Mouse (Mus musculus) intestine, postnatal 0 days (tissue): Measurements from ENCODE around the gene Rnf25. TPM values are rescaled to one million over a fixed set of nuclear protein-coding genes. Genes with fewer than 3 reads are reported as not detected.
A peak's percentile ranks its signal among the peaks of the same experiment; 100 is the strongest.

Experiments used
- ATAC-seq: fragments of 200-750 bp; cut with Nextera tagmentation; 2 replicates; pipeline ENCODE4 v1.8.0; 2017; ENCODE audit warnings: mild to moderate bottlenecking, moderate TSS enrichment, moderate library complexity
- H3K27ac ChIP-seq: fragments of 300-500 bp; sonication (generic); 2 replicates; pipeline ENCODE4 v1.5.1; 2014; ENCODE audit warnings: mild to moderate bottlenecking, low read depth, low read length, moderate library complexity
- H3K27me3 ChIP-seq: fragments of 300-500 bp; sonication (generic); replicated peaks from 2 replicates; pipeline ENCODE4 v1.6.1; 2014; ENCODE audit warnings: low read length, mixed read lengths; ENCODE audit not compliant: control insufficient read depth, insufficient read depth
- H3K36me3 ChIP-seq: fragments of 300-500 bp; sonication (generic); 2 replicates; pipeline ENCODE4 v1.6.1; 2014; ENCODE audit warnings: mild to moderate bottlenecking, moderate library complexity; ENCODE audit not compliant: control insufficient read depth, insufficient read depth
- H3K4me1 ChIP-seq: fragments of 300-500 bp; sonication (generic); replicated peaks from 2 replicates; pipeline ENCODE4 v1.6.1; 2014; ENCODE audit warnings: antibody characterized with exemption, low read length, mixed read lengths; ENCODE audit not compliant: control insufficient read depth, insufficient read depth
- H3K4me2 ChIP-seq: fragments of 300-500 bp; sonication (generic); replicated peaks from 2 replicates; pipeline ENCODE4 v1.6.1; 2014; ENCODE audit warnings: low read depth, mild to moderate bottlenecking, moderate library complexity
- H3K4me3 ChIP-seq: fragments of 300-500 bp; sonication (generic); 2 replicates; pipeline ENCODE4 v1.5.1; 2014; ENCODE audit warnings: low read depth, low read length
- H3K9ac ChIP-seq: fragments of 300-500 bp; sonication (generic); 2 replicates; pipeline ENCODE4 v1.6.1; 2014; ENCODE audit warnings: mild to moderate bottlenecking, low read depth, low read length
- H3K9me3 ChIP-seq: fragments of 300-500 bp; sonication (generic); 2 replicates; pipeline ENCODE4 v1.6.1; 2016; ENCODE audit warnings: mixed run types; ENCODE audit not compliant: control insufficient read depth
- CTCF ChIP-seq: sonication (generic); IDR thresholded peaks from 2 replicates; pipeline ENCODE4 v1.5.1; 2016; ENCODE audit warnings: low read depth, mild to moderate bottlenecking, control low read depth, antibody characterized with exemption, moderate library complexity
- WGBS: fragments of 180-500 bp; shearing (Covaris S2); extraction: QIAGEN DNeasy Blood & Tissue Kit; methylation state at CpG from one replicate; pipeline ENCODE4 v1.1.7; 2014; 5-methylcytosine and 5-hydroxymethylcytosine counted together
- polyA plus RNA-seq: library from polyadenylated mRNA; unstranded; fragments of >200 nt; fragmentation: Nextera tagmentation; extraction: Ambion mirVana; gene quantifications from 2 replicates; pipeline ENCODE4 v1.2.1, GENCODE M21; 2015

Rnf25 gene
- 17.9 and 18.1 TPM in 2 replicates for polyA plus RNA-seq

DNA sequence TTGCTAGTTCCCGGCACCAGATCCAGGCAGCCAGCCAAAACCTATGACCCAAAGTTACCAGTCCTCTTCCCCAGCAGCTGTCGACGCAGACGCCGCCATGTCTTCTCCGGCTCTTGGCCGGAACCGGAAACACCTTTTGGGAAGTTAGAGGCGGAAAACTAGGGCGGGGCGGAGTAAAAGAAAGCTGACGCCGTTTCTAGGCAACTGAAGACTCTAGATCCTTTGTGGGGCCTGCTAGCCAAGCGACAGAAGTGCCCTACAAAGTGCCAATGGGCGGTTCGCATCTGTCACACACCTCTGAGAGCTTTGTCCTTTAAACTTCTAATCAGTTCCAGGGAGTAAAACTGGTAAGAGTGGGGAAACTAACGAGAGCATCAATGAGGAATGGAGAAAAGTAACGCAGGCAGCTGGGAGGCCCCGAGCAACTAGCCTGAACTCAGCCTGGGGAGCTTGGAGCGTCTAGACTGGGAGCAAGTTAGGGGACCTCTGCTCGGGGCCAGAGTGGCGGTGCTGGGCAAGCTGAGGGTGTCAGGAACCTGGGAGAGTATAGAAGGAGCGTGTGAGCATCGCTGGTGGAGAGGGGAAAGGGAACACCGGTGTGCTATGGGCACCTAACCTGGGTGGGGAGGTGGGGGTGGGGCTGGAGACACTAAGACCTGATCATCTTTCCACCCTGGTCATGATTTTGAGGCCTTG lies at the start of gene Rnf25, which contains the start of gene Stk36:
TSS of gene Rnf25 (minus strand) at position 131 of the 696 bp plus-strand sequence.
TSS of gene Stk36 (plus strand) at position 179 of the 696 bp plus-strand sequence.
- ATAC-seq = peak; percentile 79
- no peaks in the 10 kb centered on the region for H3K4me1 ChIP-seq
- H3K9me3 ChIP-seq = no peaks in the 10 kb centered on the region
- H3K4me2 ChIP-seq = peak within 1 kb of the TSS; percentile 80
- H3K27ac ChIP-seq = no peak within 1 kb of the TSS
- peak within 1 kb of the TSS; percentile 67 for H3K9ac ChIP-seq
- H3K4me3 ChIP-seq = peak within 1 kb of the TSS; percentile 68
- no peak for TF ChIP-seq CTCF
- H3K27me3 ChIP-seq = no peaks in the 10 kb centered on the region
- WGBS = 11% methylated on average over 25 of the region's 25 CpGs
- H3K36me3 ChIP-seq = peaks cover 18% of the 10 kb centered on the region

GRCm38 (mm10) chr1:74643926-74644325 lies 42.7 kb upstream of the Rnf25 start:
- H3K9me3 ChIP-seq = no peaks in the 10 kb centered on the region
- H3K4me1 ChIP-seq = no peaks in the 10 kb centered on the region
- H3K4me3 ChIP-seq = no peak overlapping the region
- no peak for ATAC-seq
- H3K9ac ChIP-seq = no peak overlapping the region
- peak; percentile 77 for TF ChIP-seq CTCF
- no peaks in the 10 kb centered on the region for H3K36me3 ChIP-seq
- no peak overlapping the region for H3K4me2 ChIP-seq
- no peak overlapping the region for H3K27ac ChIP-seq
- H3K27me3 ChIP-seq = no peaks in the 10 kb centered on the region

- H3K27me3 ChIP-seq = no peaks in the 10 kb centered on the region
- 70% methylated on average over 2 of the region's 2 CpGs for WGBS
- no peaks in the 10 kb centered on the region for H3K9me3 ChIP-seq
- no peak for ATAC-seq
- H3K27ac ChIP-seq = no peak overlapping the region
- no peaks in the 10 kb centered on the region for H3K36me3 ChIP-seq
- no peaks in the 10 kb centered on the region for H3K4me1 ChIP-seq
- H3K4me2 ChIP-seq = no peak overlapping the region
- H3K9ac ChIP-seq = no peak overlapping the region
- H3K4me3 ChIP-seq = no peak overlapping the region
- no peak for TF ChIP-seq CTCF
These were observed 42.3 kb upstream of the Rnf25 start for GRCm38 (mm10) chr1:74643524-74643923.

GRCm38 (mm10) chr1:74632734-74633133 lies 31.5 kb upstream of the Rnf25 start:
- H3K36me3 ChIP-seq = no peaks in the 10 kb centered on the region
- H3K27me3 ChIP-seq = no peaks in the 10 kb centered on the region
- H3K9me3 ChIP-seq = no peaks in the 10 kb centered on the region
- no peaks in the 10 kb centered on the region for H3K4me1 ChIP-seq
- no peak overlapping the region for H3K4me3 ChIP-seq
- no peak for TF ChIP-seq CTCF
- H3K9ac ChIP-seq = no peak overlapping the region
- whole genome bisulfite sequencing = 85% methylated on average over 4 of the region's 4 CpGs
- no peak for ATAC-seq
- H3K4me2 ChIP-seq = no peak overlapping the region
- H3K27ac ChIP-seq = no peak overlapping the region

DNA sequence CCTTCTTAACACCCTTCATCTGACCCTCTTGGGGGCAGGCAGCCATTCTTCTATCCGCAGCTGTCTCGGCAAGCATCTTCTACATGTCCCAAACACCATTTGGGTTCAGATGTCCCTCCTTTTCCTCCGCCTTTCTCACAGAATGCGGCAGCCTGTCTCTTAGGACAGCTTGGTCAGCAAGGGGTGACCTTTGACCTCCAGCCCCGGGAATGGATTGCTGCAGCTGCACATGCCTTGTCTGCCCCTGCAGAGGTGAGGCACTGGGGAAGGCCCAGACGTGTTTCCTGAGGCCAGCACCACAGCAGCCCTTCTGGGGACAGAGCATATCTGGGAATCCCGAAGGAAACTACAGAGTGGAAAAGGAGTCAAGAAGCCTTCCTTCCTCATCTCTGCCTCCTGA lies 26.8 kb upstream of the Rnf25 start:
- no peak overlapping the region for H3K4me3 ChIP-seq
- no peaks in the 10 kb centered on the region for H3K27me3 ChIP-seq
- H3K4me1 ChIP-seq = no peaks in the 10 kb centered on the region
- no peak overlapping the region for H3K27ac ChIP-seq
- no peak overlapping the region for H3K9ac ChIP-seq
- no peak for TF ChIP-seq CTCF
- ATAC-seq = no peak
- no peaks in the 10 kb centered on the region for H3K36me3 ChIP-seq
- 48% methylated on average over 7 of the region's 7 CpGs for WGBS
- H3K4me2 ChIP-seq = no peak overlapping the region
- no peaks in the 10 kb centered on the region for H3K9me3 ChIP-seq

- 80% methylated on average over 4 of the region's 4 CpGs for WGBS
These were observed 24.9 kb upstream of the Rnf25 start for GRCm38 (mm10) chr1:74626076-74626475.

More at GRCm38 (mm10) chr1:74626076-74626475, 24.9 kb upstream of the Rnf25 start:
- ATAC-seq = no peak
- no peak overlapping the region for H3K27ac ChIP-seq
- no peak overlapping the region for H3K4me3 ChIP-seq
- no peak overlapping the region for H3K4me2 ChIP-seq
- H3K9ac ChIP-seq = no peak overlapping the region
- no peaks in the 10 kb centered on the region for H3K9me3 ChIP-seq
- H3K36me3 ChIP-seq = no peaks in the 10 kb centered on the region
- H3K27me3 ChIP-seq = no peaks in the 10 kb centered on the region
- H3K4me1 ChIP-seq = no peaks in the 10 kb centered on the region
- no peak for TF ChIP-seq CTCF
